Mouse (Mus musculus): ENCODE measurements around the gene Crabp1.

GRCm38 (mm10) chr9:54782504-54782903, 18.0 kb downstream of the Crabp1 start:
- TF ChIP-seq CTCF (IDR thresholded peaks at IDR 0.05; ENCODE audit: low read depth, low read length) = no peak
- TF ChIP-seq GATA1 (IDR thresholded peaks at IDR 0.05; ENCODE audit: borderline replicate concordance, low read length) = no peak

All from G1E (cell line).